ENCODE assay signal across 10 mouse cellular contexts in the genomic region with DNA sequence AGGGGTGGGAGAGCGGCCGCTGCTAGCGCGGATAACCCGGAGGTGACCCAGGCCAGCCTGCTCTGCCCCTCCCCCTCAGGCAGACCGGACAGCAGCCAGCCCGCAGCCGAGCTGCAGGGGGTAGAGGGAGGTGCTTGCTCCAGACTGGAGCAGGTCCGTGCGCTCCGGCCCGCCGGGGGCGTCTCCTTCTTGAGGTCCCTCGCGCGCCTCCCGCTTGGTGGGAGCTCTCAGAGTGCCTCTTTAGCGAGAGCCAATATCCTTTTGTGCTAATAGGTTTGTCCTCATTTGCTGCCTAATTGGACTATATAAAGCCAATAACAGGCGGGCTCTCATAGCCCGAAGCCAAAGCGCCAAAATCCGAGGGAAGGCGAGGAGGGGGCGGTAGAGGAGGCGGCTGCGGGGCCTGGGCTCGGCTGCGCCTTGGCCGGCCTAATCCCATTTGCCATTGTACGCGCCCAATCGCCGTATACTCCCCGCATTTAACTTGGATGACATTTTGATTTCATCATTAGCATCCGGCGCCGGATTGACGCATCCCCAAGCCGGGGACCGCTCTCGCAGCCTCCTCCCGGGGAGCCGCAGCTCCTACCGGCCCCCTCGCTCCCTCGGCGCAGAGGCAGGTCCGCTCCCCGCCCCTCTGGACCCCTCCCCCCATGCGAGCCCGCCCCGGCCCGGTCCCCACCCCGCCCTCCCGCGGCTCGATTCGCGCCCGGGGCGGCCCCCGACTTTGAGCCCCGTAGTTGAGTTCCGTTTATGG. TPM values are rescaled to one million over a fixed set of nuclear protein-coding genes. Genes with fewer than 3 reads are reported as not detected.
DNase-seq lines count a peak whose midpoint lies in the region; ATAC-seq and TF ChIP-seq lines count a peak whose summit lies in the region.
"Had no signal": no experiment of that assay in that cellular context is flagged by ENCODE, and none has a peak within 500 bp of the region (broad histone marks: within the 10 kb centered on the region; RNA-seq: fewer than 3 reads in every experiment).

A gene (plus strand): TSS at position 753 of the 757 bp plus-strand sequence.

- peaks cover 89% of the 10 kb centered on the region for H3K27me3 ChIP-seq in lung, embryonic 14.5 days (ENCODE audit: insufficient read depth, low read length)
- H3K27me3 ChIP-seq in forebrain, embryonic 10.5 days (ENCODE audit: poor library complexity, severe bottlenecking) = peaks cover 100% of the 10 kb centered on the region
- peaks cover 86% of the 10 kb centered on the region for H3K27me3 ChIP-seq in kidney, postnatal 0 days (ENCODE audit: insufficient read depth, low read length)
- H3K27me3 ChIP-seq in neural tube, embryonic 11.5 days (ENCODE audit: control insufficient read depth, insufficient read depth, low read length) = peaks cover 75% of the 10 kb centered on the region

- H3K27ac ChIP-seq in lung, embryonic 14.5 days (ENCODE audit: low read depth) = no peak within 1 kb of the TSS
- peak within 1 kb of the TSS; percentile 60; the same call in 1 of the 2 replicates for H3K27ac ChIP-seq in forebrain, embryonic 10.5 days
- H3K27ac ChIP-seq in kidney, postnatal 0 days = no peak within 1 kb of the TSS
- H3K27ac ChIP-seq in neural tube, embryonic 11.5 days (ENCODE audit: low read depth, low read length) = peak within 1 kb of the TSS; percentile 27
- H3K27ac ChIP-seq: macrophage had no signal

- DNase-seq in lung, embryonic 14.5 days = no peak
- no peak for DNase-seq in lung, postnatal 25 days (ENCODE audit: low spot score)
- DNase-seq in forebrain, embryonic 10.5 days (ENCODE audit: extremely low spot score, low spot score) = peak; percentile 77
- no peak for DNase-seq in kidney, postnatal 0 days (ENCODE audit: low spot score)
- peak; percentile 72 for DNase-seq in neural tube, embryonic 11.5 days (ENCODE audit: low spot score)
- DNase-seq in right cerebral cortex, adult 2 months (ENCODE audit: low spot score in 2 of 2) = no peak
- DNase-seq in layer of hippocampus, postnatal 36 days = no peak
- DNase-seq in ovary, adult 18-20 months (ENCODE audit: low spot score) = no peak

- under 1% methylated on average over 53 of the region's 65 CpGs for WGBS in lung, embryonic 14.5 days
- under 1% methylated on average over 65 of the region's 65 CpGs for WGBS in forebrain, embryonic 10.5 days
- under 1% methylated on average over 63 of the region's 65 CpGs for WGBS in kidney, postnatal 0 days
- under 1% methylated on average over 64 of the region's 65 CpGs for WGBS in neural tube, embryonic 11.5 days

- peak within 1 kb of the TSS; percentile 68 for H3K4me2 ChIP-seq in lung, embryonic 14.5 days
- peak within 1 kb of the TSS; percentile 61 for H3K4me2 ChIP-seq in kidney, postnatal 0 days (ENCODE audit: low read length)
- peak within 1 kb of the TSS; percentile 72 for H3K4me2 ChIP-seq in neural tube, embryonic 11.5 days (ENCODE audit: low read depth)

- H3K9ac ChIP-seq in lung, embryonic 14.5 days = 0 out of 2 replicates have a peak within 1 kb of the TSS, but pooled peaks have one; percentile 13
- no peak within 1 kb of the TSS for H3K9ac ChIP-seq in kidney, postnatal 0 days (ENCODE audit: low read depth, low read length)
- peak within 1 kb of the TSS; percentile 35 for H3K9ac ChIP-seq in neural tube, embryonic 11.5 days (ENCODE audit: low read length)

- H3K4me1 ChIP-seq in lung, embryonic 14.5 days (ENCODE audit: insufficient read depth) = peaks cover 7% of the 10 kb centered on the region; the same call in 1 of the 2 replicates
- H3K4me1 ChIP-seq in forebrain, embryonic 10.5 days = peaks cover 36% of the 10 kb centered on the region
- peaks cover 18% of the 10 kb centered on the region; the same call in 1 of the 2 replicates for H3K4me1 ChIP-seq in kidney, postnatal 0 days (replicated peaks; ENCODE audit: insufficient read depth, low read length)
- H3K4me1 ChIP-seq in neural tube, embryonic 11.5 days (ENCODE audit: control insufficient read depth, insufficient read depth, low read length) = peaks cover 20% of the 10 kb centered on the region

- TF ChIP-seq CTCF in lung, embryonic 14.5 days (IDR thresholded peaks at IDR 0.05; ENCODE audit: low read depth) = no peak
- no peak for TF ChIP-seq CTCF in kidney, postnatal 0 days (IDR thresholded peaks at IDR 0.05; ENCODE audit: low read depth)

- H3K9me3 ChIP-seq in lung, embryonic 14.5 days (ENCODE audit: low read depth, low read length) = no peaks in the 10 kb centered on the region
- H3K9me3 ChIP-seq in forebrain, embryonic 10.5 days = no peaks in the 10 kb centered on the region
- no peaks in the 10 kb centered on the region for H3K9me3 ChIP-seq in kidney, postnatal 0 days (replicated peaks; ENCODE audit: low read length)
- H3K9me3 ChIP-seq in neural tube, embryonic 11.5 days (ENCODE audit: control insufficient read depth, low read length) = no peaks in the 10 kb centered on the region

- no peaks in the 10 kb centered on the region for H3K36me3 ChIP-seq in lung, embryonic 14.5 days (ENCODE audit: insufficient read depth)
- H3K36me3 ChIP-seq in forebrain, embryonic 10.5 days (replicated peaks) = no peaks in the 10 kb centered on the region
- no peaks in the 10 kb centered on the region for H3K36me3 ChIP-seq in kidney, postnatal 0 days (ENCODE audit: insufficient read depth, low read length)
- no peaks in the 10 kb centered on the region for H3K36me3 ChIP-seq in neural tube, embryonic 11.5 days (ENCODE audit: control insufficient read depth, insufficient read depth, low read length)

- H3K4me3 ChIP-seq in lung, embryonic 14.5 days (ENCODE audit: low read depth, low read length) = peak within 1 kb of the TSS; percentile 38
- H3K4me3 ChIP-seq in forebrain, embryonic 10.5 days = peak within 1 kb of the TSS; percentile 56
- peak within 1 kb of the TSS; percentile 31 for H3K4me3 ChIP-seq in kidney, postnatal 0 days (replicated peaks; ENCODE audit: low read depth, low read length)
- H3K4me3 ChIP-seq in neural tube, embryonic 11.5 days (ENCODE audit: low read depth, low read length) = peak within 1 kb of the TSS; percentile 39

- peak; percentile 43; the same call in 1 of the 2 replicates for ATAC-seq in lung, embryonic 14.5 days (ENCODE audit: insufficient read depth)
- 0 out of 2 replicates have a peak, but pooled peaks have one; percentile 27 for ATAC-seq in kidney, postnatal 0 days (replicated peaks; ENCODE audit: low FRiP score, low read depth)
- peak; percentile 69; the same call in 1 of the 2 replicates for ATAC-seq in neural tube, embryonic 11.5 days (ENCODE audit: insufficient read depth, low FRiP score, low TSS enrichment)

RNA-seq across cellular contexts. Expression of the gene that starts here (rescaled TPM):
- polyA plus RNA-seq in lung, embryonic 14.5 days (2014; fragmentation: Nextera tagmentation; extraction: Ambion mirVana) = not detected in 2 replicates
- polyA plus RNA-seq in forebrain, embryonic 10.5 days (2016; fragmentation: Nextera tagmentation; extraction: Ambion mirVana) = not detected in 2 replicates
- polyA plus RNA-seq in kidney, postnatal 0 days (2015; fragmentation: Nextera tagmentation; extraction: Ambion mirVana) = 0.22 TPM in 1 of 2 replicates, not detected in the other
- polyA plus RNA-seq in neural tube, embryonic 11.5 days (2014; fragmentation: Nextera tagmentation; extraction: Ambion mirVana) = 0.92 and 1.4 TPM in 2 replicates
- not detected for total RNA-seq in layer of hippocampus, postnatal 36 days (2021)
- total RNA-seq: adrenal gland, adult 18-20 months had no signal
- polyA plus RNA-seq: macrophage had no signal

Comparison
In these comparisons a context has a peak if more than half of its experiments do, and no peak if none do; other contexts are left out.
1. Peak in ATAC-seq, H3K4me3 ChIP-seq, H3K9ac ChIP-seq and H3K4me2 ChIP-seq in lung, embryonic 14.5 days; RNA of the gene not detected or under 1 TPM.
2. Peak in DNase-seq, H3K4me3 ChIP-seq and H3K27ac ChIP-seq in forebrain, embryonic 10.5 days; RNA of the gene not detected or under 1 TPM.
3. Peak in ATAC-seq, H3K4me3 ChIP-seq and H3K4me2 ChIP-seq in kidney, postnatal 0 days; RNA of the gene not detected or under 1 TPM.